Mouse (Mus musculus) lung, postnatal 36 days (tissue): ENCODE measurements at regions not wholly inside any gene's neighbourhood (a gene's known extent, or its start where the extent isn't known, plus 50 kb on each side); places are given as distances from the start of the nearest gene placed in this dataset.

ENCODE experiments used
- DNase-seq: peaks from one replicate; pipeline ENCODE4 v3.0.0; 2022; ENCODE audit warnings: mixed read lengths

DNA sequence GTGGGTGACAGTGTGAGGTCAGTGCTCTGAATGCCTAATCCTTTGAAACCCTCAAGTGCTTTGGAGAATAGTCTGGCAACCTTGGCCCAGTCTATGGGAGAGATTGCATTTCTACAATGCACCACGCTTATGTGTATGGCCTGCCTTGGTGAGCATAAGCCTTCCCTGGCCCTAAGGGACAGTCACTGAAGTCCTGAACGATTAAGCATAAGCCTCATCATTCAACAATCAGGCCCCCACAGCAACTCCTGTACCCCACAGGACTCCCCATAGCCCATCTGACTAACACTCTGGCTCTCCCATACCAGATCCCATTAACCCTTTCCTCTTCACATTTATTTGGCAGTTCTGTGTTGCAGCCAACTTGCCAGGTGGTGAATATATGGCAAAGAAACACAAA is 203.1 kb upstream of the Ano5 start:
- DNase-seq: no peak

- no peak for DNase-seq
Observed at GRCm38 (mm10) chr7:51310191-51310590, 200.6 kb upstream of the Ano5 start.

GRCm38 (mm10) chr7:51339841-51340540 is 170.8 kb upstream of the Ano5 start:
- DNase-seq: peak; percentile 2

DNA sequence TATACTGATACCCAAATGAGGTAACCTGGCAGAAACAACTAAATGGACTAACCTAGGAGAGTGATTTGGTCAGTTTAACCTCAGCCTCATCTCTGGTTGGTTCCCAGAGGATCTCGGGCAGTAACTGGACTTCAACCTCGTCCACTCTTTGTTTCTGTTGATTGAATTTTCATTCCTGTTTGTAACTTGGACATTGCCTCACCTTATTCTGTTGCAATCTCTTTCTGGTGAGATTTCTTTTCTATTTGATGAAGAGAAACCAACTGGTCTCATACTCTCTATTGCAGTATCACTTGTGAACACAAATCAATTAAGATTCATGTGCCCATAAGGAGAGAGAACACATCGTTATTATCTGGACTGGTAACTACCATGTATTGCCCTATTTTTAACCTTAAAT is 163.3 kb upstream of the Ano5 start:
- DNase-seq: no peak

DNA sequence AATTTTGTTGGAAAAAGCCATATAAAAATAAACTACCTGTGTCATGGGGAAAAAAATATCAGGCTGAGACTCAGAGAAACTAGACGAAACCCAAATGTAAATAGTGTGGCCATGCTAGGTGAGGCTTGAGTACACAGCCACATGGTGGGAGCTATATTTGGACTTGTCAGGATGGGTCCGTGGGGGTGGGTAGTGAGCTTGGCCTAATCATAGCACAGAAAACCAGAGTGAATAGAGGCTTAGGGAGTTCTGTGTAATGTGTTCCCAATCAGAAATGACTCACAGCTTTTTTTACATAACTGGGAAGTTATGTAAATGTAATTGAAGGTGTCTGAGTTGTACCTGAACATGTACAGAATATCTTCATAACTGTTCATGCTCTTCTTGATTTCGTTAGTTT is 150.7 kb upstream of the Ano5 start:
- no peak for DNase-seq

- DNase-seq: no peak
Observed at GRCm38 (mm10) chr7:51377584-51377983, 133.2 kb upstream of the Ano5 start.
